Mouse (Mus musculus): ENCODE measurements at regions not wholly inside any gene's neighbourhood (a gene's known extent, or its start where the extent isn't known, plus 50 kb on each side); places are given as distances from the start of the nearest gene placed in this dataset.
A peak's percentile ranks its signal among the peaks of the same experiment; 100 is the strongest.

DNA sequence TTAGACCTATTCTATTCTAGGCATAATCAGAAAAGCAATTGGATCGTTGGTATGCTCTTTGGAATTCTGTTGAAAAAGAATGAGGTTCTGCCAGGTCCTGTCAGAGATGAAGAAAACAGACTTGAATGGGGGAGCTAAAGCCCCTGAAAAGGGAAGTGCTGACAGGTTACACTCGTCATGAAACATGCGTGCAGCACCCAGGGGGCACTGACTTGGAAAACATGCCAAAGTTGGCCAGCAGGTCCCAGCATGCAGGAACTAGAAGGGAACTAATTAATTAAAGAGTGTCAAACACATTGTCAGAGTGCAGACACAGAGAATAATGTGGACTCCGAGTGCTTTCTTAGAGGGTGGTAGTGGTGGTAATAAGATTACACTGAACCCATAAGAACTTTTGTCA, 346.2 kb upstream of the Smarca2 start:
- no peak for DNase-seq (ENCODE audit: low spot score)

DNA sequence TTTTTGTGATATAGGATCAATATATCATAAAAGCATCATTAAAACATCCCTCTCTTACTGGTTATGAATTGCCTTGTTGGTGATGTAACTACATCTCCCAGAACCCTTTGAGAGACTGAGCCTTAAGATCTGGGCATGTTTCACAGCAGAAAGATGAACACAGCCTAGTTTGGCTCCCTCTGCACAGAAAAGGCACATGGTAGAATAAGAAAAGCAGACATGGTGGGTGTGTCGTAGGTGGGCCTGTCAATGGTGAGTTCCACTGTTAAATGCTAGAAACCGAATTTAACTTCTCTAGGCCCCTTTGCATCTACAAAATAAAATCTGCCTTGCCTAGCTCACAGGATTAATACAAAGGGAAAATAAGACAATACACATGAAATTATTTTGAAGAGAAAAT, 343.3 kb upstream of the Smarca2 start:
- no peak for DNase-seq (ENCODE audit: low spot score)

DNA sequence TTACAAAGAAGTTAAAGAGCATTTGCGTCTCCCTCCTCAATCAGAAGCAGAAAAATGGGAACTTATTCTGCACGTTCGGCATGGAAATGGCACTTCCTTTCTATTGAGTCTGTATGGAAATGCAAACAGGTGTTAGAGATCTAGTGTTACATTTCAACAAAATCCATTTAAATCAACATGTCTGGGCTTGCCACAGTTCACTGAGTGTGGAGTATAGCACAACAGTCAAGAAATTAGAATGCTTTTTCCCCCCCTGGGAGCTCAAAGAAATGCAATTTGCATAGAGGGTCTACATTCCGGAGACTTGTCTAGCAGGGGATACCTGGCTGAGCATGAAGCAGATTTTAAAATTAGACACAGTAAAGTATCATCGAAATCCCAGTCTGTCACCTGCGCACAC, 308.5 kb upstream of the Smarca2 start:
- no peak for DNase-seq (ENCODE audit: low spot score)

DNA sequence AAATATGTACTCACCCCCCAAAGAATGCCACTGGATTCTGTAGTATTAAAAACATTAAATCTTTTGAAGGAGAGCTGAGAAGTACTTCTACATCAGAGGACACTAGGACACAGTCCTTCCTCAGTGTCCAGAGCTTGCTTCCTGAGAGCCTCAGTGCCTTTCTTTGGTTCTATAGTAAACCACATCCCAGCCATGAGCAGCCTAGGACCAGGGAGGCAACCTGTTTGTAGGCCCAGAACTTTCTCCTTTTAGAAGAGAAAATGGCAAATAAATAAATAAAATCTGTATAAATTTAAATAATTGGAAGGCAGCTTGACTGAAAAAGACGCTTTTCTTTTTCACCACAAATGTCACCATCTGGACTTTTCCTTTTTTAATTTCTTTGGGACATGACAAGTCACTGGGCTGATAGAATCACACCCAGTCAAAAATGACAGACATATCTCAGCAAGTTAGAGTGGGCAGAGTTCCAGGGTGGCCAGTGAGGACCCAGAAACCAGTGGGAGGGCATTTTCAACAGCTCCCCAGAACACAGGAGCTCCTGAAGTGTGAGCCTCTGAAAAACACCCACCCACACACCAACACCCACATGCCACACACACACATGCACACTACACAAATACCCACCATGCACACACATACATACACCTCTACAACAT, 296.2 kb upstream of the Smarca2 start:
- peak; percentile 3 for DNase-seq (ENCODE audit: low spot score)

DNA sequence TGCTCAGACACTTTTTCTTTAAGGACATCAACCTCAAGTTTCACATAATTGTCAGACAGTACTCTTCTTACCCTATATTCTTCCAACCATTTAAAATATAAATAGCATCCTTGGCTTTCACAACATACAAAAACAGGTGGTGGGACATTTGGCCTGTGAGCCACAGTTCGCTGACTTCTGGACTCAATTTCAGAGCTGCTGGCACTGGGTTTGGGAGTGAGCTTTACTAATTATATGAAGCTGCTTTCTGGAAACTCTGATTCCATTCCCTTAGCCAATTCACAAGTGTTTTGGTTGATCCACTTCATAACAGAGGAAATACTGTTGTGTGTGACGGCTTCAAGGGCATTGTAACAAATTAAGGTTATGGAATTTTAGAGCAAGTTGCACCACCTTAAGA, 285.9 kb upstream of the Smarca2 start:
- DNase-seq (ENCODE audit: low spot score): no peak

DNA sequence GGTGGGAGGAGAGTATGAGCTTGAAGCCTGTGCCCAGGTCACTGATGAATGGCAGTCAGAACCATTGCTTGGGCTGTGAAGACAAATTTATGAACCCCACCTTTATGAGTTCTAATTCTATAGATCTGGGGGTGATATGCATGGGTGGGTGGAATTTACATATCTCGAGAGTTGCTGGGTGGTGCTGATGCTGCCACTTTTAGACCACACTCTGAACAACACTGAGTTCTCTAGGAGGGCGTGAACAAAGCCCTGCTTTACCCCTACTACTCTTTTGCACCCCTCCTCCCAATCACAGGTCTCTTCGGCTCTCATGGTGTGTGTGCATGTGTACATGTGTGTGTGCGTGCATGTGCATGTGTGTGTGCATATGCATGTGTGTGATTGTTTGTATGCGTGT, 281.2 kb upstream of the Smarca2 start:
- DNase-seq (ENCODE audit: low spot score): no peak

DNA sequence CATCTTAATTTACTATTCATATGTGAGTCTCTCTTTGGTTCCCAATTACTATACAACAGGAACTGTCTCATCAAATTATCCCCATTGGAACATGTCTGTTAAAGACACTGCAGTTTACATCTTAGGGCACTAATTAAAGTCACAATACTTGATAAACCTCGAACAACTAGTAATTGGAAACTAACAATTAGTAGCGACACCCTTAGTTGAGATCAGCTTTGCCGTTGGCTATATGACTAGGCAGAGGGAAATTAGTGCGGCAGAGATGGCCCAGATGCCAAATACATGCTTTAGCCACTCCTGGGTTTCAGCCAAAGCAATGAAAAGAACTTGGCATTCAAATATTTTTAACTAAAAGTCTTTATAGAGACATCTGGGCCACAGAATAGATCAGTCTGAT, 265.7 kb upstream of the Smarca2 start:
- DNase-seq (ENCODE audit: low spot score): no peak

DNA sequence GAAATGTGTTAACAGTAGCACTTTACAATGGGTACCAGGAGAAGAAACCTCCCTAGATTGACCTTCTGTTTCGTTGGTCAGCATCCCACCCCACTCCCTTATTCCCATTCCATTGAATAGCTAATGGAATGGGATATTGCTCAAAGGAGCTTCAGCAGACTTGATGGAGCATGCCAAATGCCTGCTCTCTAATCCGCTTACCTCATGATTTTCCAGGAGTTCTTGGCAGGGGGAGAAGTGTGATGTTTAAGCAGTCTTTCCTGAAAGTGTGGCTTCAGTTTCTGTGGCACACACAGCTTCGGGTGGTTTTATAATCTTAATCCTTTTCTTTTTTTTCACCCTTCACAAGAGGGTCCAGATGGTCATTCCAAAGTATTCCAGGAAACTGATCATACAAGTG, 264.7 kb upstream of the Smarca2 start:
- DNase-seq (ENCODE audit: low spot score): no peak

DNA sequence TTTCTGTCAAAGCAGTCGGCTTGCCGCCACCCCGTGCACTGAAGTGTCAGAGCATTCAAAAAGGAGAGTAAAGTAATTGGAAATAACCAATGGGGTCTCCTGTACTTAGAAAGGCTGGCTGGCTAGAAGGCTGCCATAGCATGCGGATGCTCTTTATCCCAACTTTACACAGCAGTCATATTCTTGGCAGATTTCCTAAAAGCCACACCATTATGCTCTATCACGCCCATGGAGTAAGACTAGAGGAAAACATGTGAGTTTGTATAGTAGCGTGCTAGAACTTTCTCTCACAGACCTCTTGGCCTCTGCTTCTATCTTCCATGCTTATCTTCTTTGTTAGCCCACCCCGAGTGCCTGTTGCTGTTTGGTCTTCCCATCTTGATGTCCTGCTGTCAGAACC, 249.8 kb upstream of the Smarca2 start:
- DNase-seq (ENCODE audit: low spot score): no peak

DNA sequence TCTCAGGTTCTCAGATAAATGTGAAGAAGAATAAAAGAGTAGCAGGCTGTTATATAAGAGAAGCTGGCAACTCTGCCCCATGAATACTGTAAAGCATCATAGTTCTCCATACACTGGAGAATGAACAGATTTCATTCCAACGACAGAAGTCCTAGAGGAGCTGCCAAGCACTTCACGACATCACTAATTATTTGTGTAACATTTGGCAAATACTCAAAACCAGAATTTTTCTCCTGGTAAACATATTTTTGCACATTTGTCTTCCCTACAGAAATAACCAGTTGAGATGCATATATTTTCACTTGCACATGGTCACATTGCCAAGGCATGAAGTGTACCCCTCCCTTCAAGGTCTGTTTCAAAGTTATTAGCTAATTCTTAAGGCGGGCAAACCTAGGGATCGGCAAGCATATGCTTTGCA, 220.9 kb upstream of the Smarca2 start:
- peak; percentile 32 for DNase-seq (ENCODE audit: low spot score)

DNA sequence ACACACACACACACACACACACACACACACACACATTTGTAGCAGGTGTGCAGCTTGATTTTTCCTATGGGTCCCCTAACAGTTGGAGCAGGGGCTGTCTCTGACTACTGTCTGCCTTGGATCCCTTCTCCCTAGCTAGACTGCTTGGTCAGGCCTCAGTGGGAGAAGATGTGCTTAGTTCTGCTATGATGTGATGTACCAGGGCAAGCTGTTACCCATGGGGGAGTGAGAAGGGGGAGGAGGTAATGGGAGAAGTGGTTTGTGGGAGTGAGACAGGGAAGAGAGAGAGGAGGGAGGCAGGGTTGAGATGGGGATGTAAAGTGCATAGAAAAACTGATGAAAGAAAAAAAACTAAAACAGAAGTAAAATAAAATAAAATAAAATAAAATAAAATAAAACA, 218.8 kb upstream of the Smarca2 start:
- no peak for DNase-seq (ENCODE audit: low spot score)

DNA sequence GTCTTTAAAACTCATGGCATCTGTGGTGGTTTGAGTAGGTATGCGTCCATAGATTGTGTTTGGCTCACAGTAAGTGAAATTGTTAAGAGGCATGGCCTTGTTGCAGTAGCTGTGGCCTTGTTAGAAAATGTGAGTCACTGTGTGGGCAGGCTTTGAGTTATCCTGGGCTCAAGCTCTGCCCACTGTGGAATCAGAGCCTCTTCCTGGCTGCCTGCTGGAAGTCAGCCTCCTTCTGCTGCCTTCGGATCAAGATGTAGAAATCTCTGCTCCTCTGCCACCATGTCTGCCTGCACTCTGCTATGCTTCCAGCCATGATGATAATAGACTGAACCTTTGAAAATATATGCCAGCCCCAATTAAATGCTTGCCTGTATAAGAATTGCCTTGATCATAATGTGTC, 192.2 kb upstream of the Smarca2 start:
- DNase-seq (ENCODE audit: low spot score): no peak

DNA sequence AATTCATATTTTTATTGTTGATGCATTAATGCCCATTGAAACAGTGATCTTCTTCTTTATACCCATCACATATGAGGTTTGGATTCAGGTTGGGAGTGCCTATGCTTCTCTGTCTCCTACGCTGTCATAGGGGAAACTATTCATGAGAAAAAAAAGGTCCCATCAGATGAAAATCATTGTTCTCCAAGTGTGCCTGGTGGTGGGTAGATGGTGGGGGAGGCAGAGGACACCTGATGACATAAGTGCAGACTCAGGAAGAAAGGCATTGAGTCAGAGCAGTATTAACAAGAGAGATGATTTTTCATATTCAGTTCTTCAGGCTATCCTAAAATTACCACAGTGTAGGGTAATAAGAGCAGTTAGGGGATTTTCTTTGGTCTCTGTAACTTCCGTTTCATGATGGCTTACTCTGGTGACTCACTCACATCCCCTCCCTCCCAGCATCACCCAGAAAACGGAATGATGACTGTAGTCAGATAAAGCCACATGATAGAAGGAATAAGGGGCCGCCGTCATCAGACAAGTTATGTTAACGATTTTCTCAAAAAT, 190.3 kb upstream of the Smarca2 start:
- DNase-seq (ENCODE audit: low spot score): no peak

DNA sequence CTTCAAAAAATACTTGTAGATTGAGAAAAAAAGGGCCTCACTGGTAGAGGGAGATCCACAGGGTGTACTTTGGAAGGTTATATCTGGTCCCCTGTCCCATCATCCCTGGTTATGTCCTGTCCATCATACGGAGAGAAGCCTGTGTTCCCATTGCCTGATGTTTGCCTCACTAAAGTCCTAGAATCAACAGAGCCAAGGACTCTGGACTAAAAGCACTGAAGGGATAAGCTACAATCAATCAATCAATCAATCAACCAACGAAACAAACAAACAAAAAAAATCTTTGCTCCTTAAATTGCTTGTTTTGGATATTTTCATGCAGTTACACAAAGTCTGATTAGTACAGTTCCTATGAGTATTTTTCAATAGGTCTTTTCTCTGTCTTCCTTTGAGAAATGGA, 185.1 kb upstream of the Smarca2 start:
- DNase-seq (ENCODE audit: low spot score): no peak

DNA sequence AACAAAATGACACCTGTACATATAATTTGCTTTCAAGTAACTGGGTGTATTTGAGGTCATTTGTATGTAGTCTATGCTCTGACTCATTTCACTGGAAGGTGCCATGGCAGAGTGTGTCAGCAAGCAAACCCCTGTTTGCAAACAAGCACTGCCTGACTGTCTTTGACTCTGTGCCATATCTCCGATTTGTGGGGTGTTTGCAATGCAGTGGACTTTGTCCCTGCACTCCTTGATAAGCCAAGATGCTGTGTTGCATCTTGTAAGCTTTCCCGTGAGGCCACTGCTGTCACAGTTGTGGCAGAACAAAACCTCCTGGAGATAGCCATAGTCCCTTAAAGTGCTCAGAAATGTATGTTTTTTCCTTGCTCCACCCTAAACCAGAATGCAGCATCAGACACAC, 165.7 kb upstream of the Smarca2 start:
- DNase-seq (ENCODE audit: low spot score): no peak

DNA sequence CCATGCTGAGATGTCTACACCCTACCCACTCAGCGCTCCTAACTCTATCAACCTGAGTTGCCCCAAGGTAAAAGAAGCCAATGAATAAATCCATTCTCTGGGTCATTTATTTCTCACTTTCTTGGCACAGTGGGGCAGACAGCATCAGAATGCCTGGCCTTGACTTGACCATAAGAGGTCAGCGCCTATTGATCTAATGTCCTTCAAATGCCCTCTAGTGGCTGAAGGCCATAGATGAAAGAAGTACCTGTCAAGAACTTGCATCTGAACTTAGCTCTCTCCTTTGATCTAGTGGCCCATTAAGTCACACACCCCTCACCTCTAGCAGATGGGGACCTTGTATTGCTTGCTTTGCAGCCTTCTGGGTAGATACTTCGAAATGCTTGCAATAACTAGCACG, 159.5 kb upstream of the Smarca2 start:
- no peak for DNase-seq (ENCODE audit: low spot score)

DNA sequence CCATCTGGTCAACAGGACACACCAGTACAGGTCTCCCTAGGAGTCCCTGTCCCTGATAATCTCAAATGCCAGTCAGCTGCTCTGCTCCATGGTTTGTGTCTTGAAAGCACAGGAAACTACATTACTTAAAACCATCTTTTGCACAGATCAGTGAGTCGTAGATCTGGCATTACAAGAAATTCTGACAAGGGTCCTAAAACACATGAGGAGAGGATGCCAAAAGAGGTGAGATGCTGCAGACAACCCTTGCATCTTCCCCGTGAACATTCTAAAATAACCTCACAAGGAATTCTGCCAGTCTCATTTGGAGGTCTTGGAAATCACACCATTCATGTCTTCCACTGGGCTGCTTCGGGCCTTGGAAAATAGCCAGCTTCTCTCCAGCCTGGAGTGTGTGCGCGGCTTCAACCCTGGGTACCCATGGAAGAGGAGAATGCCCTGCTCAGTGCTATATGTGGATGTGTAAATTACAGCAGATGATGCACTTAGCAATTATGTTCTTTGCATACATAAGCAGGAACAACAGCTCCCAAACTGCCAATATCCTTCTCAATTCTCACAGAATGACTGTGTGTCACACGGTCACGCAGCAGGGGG, 157.3 kb upstream of the Smarca2 start:
- DNase-seq (ENCODE audit: low spot score): no peak

DNA sequence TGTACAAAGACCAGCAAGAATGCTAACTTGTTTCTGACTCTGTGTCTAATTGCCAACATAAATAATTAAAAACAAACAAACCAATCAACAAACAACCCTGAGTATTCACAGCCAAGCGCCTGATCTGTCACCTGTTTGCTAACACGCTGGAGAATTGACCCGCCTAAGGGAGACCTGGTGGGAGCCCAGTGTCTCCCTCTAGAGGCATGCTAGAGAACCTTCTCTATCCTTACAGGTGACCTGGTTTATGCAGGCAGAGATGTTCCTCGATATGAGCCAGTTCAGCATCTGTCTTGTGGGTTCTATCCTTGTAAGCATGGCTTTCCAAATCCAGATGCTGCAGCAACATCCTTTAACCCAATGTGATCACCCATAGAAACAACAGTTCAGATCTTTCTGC, 143.1 kb upstream of the Smarca2 start:
- DNase-seq (ENCODE audit: low spot score): no peak

DNA sequence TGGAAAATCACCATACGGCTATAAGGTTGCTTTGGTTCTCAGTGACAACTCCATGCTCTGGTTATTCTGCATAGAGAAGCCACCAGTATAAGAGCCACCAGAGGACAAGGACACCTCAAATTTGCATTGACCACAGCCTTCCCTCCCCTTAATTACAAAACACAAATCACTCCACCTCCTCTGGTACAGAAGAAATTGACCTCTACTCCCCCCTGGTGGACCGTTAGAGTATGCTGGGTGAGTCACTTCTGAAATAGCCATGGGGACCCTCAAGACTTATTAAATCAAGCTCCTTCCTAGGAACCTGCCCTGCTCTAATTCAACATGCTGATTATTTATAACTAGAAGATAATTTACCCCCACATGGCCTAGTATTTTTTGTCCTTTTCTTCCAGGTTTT, 139.6 kb upstream of the Smarca2 start:
- DNase-seq (ENCODE audit: low spot score): no peak

DNA sequence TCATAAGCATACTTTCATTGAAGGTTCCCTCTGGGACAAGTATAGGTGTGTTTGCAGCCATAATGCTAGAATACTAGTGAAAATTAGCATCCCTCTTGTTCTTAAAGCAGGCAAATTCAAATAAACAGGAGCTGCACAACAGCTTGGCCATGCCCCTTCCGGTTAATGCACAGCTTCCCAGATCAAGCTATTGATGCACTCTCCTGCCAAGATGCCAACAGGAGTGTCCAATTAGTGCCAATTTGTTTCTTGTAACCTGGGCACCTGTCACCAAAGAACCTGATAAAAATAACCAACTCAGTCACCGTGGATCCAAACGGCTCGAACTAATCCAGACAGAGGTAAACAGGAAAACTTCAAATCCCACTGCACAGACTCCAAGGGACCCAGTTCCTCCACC, 138.6 kb upstream of the Smarca2 start:
- DNase-seq (ENCODE audit: low spot score): no peak

DNA sequence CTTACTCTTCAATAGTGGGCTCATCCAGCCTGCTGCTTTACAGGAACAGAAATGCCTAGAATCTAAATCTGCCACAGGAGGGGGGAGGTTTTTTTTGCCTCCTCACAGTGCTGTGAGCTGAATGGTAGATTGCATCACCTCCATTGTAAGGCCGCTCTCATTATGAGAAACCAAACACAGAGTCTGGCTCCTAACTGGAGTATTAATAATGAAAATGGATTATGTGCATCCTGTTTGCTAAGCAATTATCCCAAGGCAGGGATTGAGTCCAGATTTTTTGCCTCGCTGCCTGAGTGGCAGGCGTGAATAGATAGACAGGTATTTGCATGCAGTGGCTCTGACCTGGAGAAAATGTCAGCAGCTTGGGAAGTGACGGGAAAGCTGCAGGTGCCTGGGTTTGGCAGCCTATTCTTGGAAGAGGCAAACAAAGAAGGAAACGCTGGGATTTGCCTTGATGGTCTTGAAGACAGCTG, 137.6 kb upstream of the Smarca2 start:
- DNase-seq (ENCODE audit: low spot score): no peak

DNA sequence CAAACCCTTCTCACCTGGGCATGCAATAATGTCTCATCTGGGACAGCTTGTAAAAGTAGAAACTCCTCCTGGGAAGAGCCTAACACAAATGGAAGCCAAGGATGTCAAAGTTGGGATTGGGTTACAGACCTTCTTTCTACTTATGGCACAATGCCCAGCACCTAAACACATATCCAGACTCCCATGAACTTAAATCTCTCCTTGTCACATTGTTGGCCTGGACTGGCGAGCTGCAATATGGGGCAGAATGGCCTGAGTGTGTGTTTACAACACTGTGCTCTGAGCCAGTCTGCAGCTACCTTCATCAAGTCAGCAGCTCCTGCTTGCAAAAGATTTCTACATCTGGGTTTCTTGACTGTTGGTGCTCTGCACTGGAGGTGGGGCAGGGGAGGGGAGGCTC, 132.2 kb upstream of the Smarca2 start:
- DNase-seq (ENCODE audit: low spot score): no peak

DNA sequence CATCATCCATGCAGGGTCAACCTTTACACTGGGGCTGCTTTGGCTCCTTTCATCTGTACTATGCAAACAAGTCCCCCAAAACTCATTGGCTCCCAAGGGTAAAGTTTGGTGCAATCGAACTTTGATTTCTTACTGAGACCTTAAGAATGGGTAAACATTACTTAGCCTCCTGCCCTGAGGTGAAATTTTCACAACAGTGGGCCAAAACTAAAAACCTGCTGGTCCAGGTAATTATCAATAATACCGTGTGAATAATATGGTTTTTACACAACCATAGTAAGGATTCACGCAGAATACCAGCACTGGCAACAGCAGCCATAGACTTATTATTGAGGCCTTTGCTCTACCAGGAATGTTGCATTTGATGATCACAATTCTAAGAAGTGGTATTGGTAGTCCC, 131.6 kb upstream of the Smarca2 start:
- DNase-seq (ENCODE audit: low spot score): no peak

DNA sequence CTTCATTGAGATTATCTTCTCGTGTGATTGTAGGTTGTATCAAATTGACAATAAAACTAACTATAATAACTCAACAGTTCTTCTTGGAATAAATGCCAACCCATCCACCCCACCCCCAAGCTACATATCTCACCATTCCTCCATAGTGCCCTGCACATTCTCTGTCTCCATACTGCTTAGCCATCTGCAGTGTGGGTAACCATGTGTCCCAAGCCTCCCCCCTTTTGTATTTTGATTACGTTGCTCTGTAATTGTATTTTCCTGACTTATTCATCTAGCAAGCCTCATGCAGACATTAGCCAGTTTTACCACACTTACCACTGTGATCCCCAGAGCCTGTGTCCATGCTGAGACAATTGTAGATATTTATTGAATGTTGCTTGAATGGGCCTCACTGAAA, 129.7 kb upstream of the Smarca2 start:
- no peak for DNase-seq (ENCODE audit: low spot score)

All from layer of hippocampus, adult 9-10 months (tissue).